Mouse (Mus musculus) intestine, embryonic 16.5 days (tissue): ENCODE data around the gene Lysmd2. TPM values are rescaled to one million over a fixed set of nuclear protein-coding genes. Genes with fewer than 3 reads are reported as not detected.

Experiments used
- ATAC-seq: fragments of 200-750 bp; cut with Nextera tagmentation; 2 replicates; pipeline ENCODE4 v1.8.0; 2017; ENCODE audit warnings: moderate TSS enrichment, moderate library complexity
- H3K27ac ChIP-seq: fragments of 300-500 bp; sonication (generic); 2 replicates; pipeline ENCODE4 v1.5.1; 2014; ENCODE audit warnings: mild to moderate bottlenecking, low read length
- H3K27me3 ChIP-seq: fragments of 300-500 bp; sonication (generic); replicated peaks from 2 replicates; pipeline ENCODE4 v1.6.1; 2014; ENCODE audit warnings: low read length, control low read depth, mixed read lengths; ENCODE audit not compliant: control insufficient read depth, insufficient read depth
- H3K36me3 ChIP-seq: fragments of 300-500 bp; sonication (generic); 2 replicates; pipeline ENCODE4 v1.6.1; 2014; ENCODE audit warnings: low read length, control low read depth; ENCODE audit not compliant: control insufficient read depth, insufficient read depth
- H3K4me1 ChIP-seq: fragments of 300-500 bp; sonication (generic); 2 replicates; pipeline ENCODE4 v1.6.1; 2014; ENCODE audit warnings: low read length, control low read depth, mixed read lengths; ENCODE audit not compliant: control insufficient read depth, insufficient read depth
- H3K4me2 ChIP-seq: fragments of 300-500 bp; sonication (generic); 2 replicates; pipeline ENCODE4 v1.6.1; 2014; ENCODE audit warnings: low read depth, low read length, control low read depth
- H3K4me3 ChIP-seq: fragments of 300-500 bp; sonication (generic); 2 replicates; pipeline ENCODE4 v1.5.1; 2014; ENCODE audit warnings: mild to moderate bottlenecking, low read length
- H3K9ac ChIP-seq: fragments of 300-500 bp; sonication (generic); 2 replicates; pipeline ENCODE4 v1.6.1; 2014; ENCODE audit warnings: low read depth, low read length
- H3K9me3 ChIP-seq: fragments of 300-500 bp; sonication (generic); 2 replicates; pipeline ENCODE4 v1.6.1; 2016; ENCODE audit warnings: low read length, control low read depth; ENCODE audit not compliant: control insufficient read depth
- WGBS: fragments of 180-500 bp; shearing (Covaris S2); extraction: QIAGEN DNeasy Blood & Tissue Kit; methylation state at CpG from one replicate; pipeline ENCODE4 v1.1.7; 2014; 5-methylcytosine and 5-hydroxymethylcytosine counted together
- polyA plus RNA-seq: library from polyadenylated mRNA; unstranded; fragments of >200 nt; fragmentation: Nextera tagmentation; extraction: Ambion mirVana; gene quantifications from 2 replicates; pipeline ENCODE4 v1.2.1, GENCODE M21; 2015

Lysmd2 gene
- polyA plus RNA-seq, 1 experiment from 2014 or later, result 18.7 TPM

DNA sequence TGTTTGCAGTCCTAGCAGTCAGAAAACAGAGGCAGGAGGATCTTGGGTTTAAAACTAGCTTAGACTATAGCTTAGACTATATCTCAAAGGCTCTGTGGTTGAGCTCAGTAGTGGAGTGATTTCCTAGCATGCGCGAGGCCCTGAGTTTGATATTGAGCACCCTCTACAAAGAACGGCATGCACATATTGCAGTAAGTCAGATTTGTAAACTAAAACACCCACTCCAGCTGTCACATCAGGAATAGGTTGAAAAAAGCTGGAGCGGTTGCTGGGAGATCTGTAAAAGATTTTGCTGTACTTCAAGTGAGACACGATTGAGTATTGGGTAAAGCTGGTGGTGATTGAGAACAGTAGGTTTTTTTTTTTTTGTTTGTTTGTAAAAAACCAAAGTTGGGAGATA lies 55.1 kb downstream of the Lysmd2 start:
- H3K9ac ChIP-seq, result no peak overlapping the region
- no peaks in the 10 kb centered on the region for H3K27me3 ChIP-seq
- no peak overlapping the region for H3K4me3 ChIP-seq
- H3K4me2 ChIP-seq, result no peak overlapping the region
- ATAC-seq, result no peak
- 0 out of 2 replicates have a peak, but pooled peaks cover 2% of the 10 kb centered on the region for H3K4me1 ChIP-seq
- H3K9me3 ChIP-seq, result no peaks in the 10 kb centered on the region
- H3K27ac ChIP-seq, result no peak overlapping the region
- H3K36me3 ChIP-seq, result no peaks in the 10 kb centered on the region
- WGBS, result 82% methylated on average over 5 of the region's 5 CpGs

DNA sequence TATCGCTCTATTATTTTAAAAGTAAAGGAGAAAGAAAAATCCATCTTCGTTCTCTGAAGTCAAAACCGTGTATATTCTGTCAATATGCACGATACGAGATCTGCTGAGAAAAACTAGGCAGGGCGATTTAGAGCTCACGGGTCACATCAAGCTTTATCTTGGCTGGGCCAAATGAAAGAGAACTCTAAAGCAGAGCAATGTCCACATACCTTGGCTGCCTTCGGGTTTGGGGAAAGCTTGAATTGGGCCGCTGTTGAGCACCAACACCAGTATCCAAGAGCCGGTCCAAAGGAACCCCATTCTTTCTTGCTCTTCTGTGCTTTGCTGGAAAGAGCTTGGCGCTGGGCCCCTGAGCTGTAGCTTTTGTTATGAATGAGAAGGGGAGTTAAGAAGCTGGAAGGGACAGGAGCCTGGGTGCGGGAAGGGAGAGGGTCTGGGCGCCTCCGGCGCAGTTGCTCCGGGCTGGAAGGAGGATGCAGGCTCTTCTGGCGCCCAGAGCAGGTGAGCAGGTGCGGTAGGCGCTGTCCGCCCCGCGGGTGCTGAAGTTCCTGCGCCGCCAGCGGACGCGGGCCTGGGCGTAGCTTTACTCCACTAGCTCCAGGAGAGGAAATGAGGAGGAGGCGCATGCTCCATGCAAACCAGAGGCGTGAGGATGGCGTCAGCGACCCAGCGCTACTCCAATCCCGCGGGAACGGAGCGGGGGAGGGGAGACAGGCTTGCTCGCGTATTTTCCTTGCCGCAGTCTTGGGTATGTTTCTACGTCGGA lies 58.1 kb downstream of the Lysmd2 start, which contains the start of gene Scg3:
Gene Scg3, minus strand, starts transcription at position 631 of the 766 bp plus-strand sequence.
- Histone ChIP-seq H3K36me3 (no peaks in the 10 kb centered on the region), H3K9ac (no peak within 1 kb of the TSS), H3K9me3 (no peaks in the 10 kb centered on the region), H3K27ac (no peak within 1 kb of the TSS), H3K27me3 (no peaks in the 10 kb centered on the region), H3K4me2 (peak within 1 kb of the TSS; percentile 54), H3K4me3 (peak within 1 kb of the TSS; percentile 35), H3K4me1 (0 out of 2 replicates have a peak, but pooled peaks cover 2% of the 10 kb centered on the region)
- WGBS, result 9% methylated on average over 42 of the region's 42 CpGs
- peak; percentile 92 for ATAC-seq

DNA sequence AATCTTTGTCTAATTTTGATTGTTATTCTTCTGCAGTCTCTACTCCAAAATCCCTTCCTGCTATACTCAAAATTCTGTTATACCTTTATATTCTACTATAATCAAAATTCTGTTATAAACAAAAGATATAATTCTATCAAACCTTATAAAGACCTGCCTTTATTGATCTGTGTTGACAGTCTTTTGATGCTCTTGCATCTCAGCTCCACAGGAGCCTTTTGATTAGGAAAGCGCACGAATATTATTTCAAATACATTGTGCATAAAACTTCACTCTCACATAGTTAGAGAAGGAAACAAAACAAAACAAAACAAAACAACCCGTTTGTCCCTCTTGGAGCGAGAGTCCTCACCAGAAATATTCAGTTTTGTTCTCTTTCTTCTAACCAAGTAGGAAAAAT lies 58.8 kb downstream of the Lysmd2 start:
- Histone ChIP-seq H3K9me3 (0 out of 2 replicates have a peak, but pooled peaks cover 1% of the 10 kb centered on the region), H3K9ac (no peak overlapping the region), H3K4me2 (peak overlapping the region; percentile 54), H3K4me3 (peak overlapping the region; percentile 35), H3K36me3 (no peaks in the 10 kb centered on the region), H3K4me1 (0 out of 2 replicates have a peak, but pooled peaks cover 2% of the 10 kb centered on the region), H3K27ac (no peak overlapping the region), H3K27me3 (no peaks in the 10 kb centered on the region)
- no peak for ATAC-seq
- 68% methylated on average over 4 of the region's 4 CpGs for WGBS

DNA sequence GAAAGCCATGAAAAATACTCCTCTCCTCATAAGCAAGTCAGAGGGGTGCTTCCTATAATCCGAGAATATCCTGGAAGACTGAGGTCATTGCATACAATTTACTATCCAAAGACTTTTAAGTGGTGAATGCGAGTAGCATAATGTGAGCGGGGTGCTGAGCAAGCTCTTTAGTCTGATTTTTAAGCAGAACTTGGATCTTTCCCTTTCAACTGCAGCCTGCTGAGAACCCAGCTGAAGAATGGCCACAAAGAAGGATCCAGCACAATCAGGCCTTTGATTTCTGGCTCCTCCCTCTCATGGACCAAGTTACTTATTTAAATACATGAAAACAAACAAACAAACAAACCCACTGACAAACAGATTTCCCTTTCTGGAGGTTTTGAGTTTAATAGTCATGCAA lies 59.2 kb downstream of the Lysmd2 start:
- H3K4me1 ChIP-seq, result 0 out of 2 replicates have a peak, but pooled peaks cover 2% of the 10 kb centered on the region
- 72% methylated on average over 3 of the region's 3 CpGs for WGBS
- ATAC-seq, result no peak
- no peaks in the 10 kb centered on the region for H3K36me3 ChIP-seq
- no peak overlapping the region for H3K4me3 ChIP-seq
- no peak overlapping the region for H3K27ac ChIP-seq
- no peak overlapping the region for H3K4me2 ChIP-seq
- no peaks in the 10 kb centered on the region for H3K27me3 ChIP-seq
- H3K9me3 ChIP-seq, result 0 out of 2 replicates have a peak, but pooled peaks cover 2% of the 10 kb centered on the region
- no peak overlapping the region for H3K9ac ChIP-seq

Other genes with a start within 250 kb of the Lysmd2 start
- 43.5 and 45.9 TPM in 2 replicates for gene Mapk6, start 215.7 kb upstream of the Lysmd2 start, polyA plus RNA-seq
- 26.8 and 31.1 TPM in 2 replicates for gene Leo1, start 184.2 kb upstream of the Lysmd2 start, polyA plus RNA-seq
- 102 and 104 TPM in 2 replicates for gene Tmod3, start 66.1 kb upstream of the Lysmd2 start, polyA plus RNA-seq
- gene Tmod2, start 14.4 kb upstream of the Lysmd2 start, polyA plus RNA-seq, result 10.7 and 16.2 TPM in 2 replicates
- gene Scg3, start 58.3 kb downstream of the Lysmd2 start, polyA plus RNA-seq, result 8.2 and 8.5 TPM in 2 replicates
- 7.2 and 7.8 TPM in 2 replicates for gene Bmp5, start 149.6 kb downstream of the Lysmd2 start, polyA plus RNA-seq